Mouse (Mus musculus): ENCODE data around the gene Olfr553.
"Not testable (repeated sequence)": the region's sequence is repeated elsewhere in the genome, so short reads cannot be mapped to it uniquely, and the experiment has no call there.

Gene Olfr553

DNA sequence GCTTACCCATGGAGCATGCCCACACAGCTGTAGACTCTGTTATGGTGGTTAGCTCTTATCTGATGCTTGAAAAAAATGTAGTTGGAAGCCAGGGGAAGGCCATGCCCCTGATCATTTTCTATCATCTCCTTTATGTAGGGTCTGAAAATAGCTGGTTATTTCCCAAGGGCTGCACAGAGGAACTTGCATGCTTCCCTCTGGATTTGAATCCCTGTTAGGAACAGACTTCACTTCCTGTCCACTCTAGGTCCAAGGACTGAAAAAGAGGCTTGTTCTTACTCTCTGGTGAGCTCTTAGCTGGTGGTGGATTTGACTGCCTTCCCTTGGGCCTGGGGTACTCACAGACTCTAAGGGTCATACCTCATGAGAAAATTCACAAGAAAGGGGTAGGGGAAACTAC is at the start of gene Olfr553:
Gene Olfr553 (minus strand): TSS at position 101 of the 400 bp plus-strand sequence.
- POLR2A ChIA-PET, result no interaction called here
- CTCF ChIA-PET, result no interaction called here

DNA sequence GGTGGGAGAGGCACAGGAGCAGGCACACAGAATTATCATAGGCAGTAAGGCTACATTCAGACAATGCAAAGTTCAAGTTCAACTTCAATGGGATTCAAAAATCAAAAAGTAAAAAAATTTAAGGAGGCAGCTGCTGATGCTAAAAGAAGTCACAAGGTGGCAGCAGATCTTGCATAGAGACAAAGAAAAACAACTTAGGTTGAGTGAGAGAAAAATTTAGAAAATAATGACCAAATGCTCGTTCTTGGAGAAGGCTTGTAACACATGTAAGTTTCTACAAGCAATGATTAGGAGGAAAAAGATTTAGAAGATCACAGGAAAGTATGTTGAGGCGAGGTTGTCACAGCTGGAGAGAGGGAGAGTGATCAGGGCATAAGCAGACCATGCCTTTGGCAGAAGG is 47.4 kb upstream of the Olfr553 start:
- CTCF ChIA-PET, result interaction anchor here in 2 of 4 experiments (1.2 to 1.3 kb wide), 4 partner anchors 29 to 254 kb away, joined by 3 to 6 read pairs (median 4); partner anchors contain the start of gene Olfr557 (in 1 of the 2)
- POLR2A ChIA-PET, result interaction anchor here in 1 of 4 experiments (0.9 kb wide), 1 partner anchor 22 kb away, joined by 3 read pairs; the partner anchor contains the start of gene Trim68

DNA sequence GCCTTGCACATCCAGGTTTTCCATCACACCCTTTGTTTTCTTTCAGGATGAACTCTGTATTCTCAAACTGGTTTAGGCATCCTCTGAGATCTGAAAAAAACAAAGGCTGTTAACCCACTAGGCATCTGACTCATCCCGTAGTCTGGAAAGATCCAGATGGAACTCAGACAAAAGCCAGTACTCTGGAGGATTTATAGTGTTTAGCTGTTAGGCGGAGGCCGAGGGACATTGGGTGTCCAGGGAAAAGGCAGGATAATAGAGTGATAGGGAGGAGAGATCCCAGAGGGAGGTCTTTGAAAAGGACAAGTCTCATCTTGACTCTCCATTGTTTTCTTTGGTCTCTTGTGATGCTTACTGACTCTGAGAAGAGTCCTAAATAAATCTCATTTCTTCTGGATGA is 46.6 kb upstream of the Olfr553 start, which contains the start of gene Olfr556:
Gene Olfr556 (plus strand): TSS at position 301 of the 400 bp plus-strand sequence.
- ChIA-PET POLR2A (interaction anchor here in 1 of 4 experiments (0.9 kb wide), 1 partner anchor 23 kb away, joined by 3 read pairs; the partner anchor contains the start of gene Trim68), CTCF (interaction anchor here in 2 of 4 experiments (0.5 to 1.3 kb wide), 5 partner anchors 28 to 255 kb away, joined by 3 to 6 read pairs (median 4); partner anchors contain the start of gene Olfr557 (in 1 of the 2))

DNA sequence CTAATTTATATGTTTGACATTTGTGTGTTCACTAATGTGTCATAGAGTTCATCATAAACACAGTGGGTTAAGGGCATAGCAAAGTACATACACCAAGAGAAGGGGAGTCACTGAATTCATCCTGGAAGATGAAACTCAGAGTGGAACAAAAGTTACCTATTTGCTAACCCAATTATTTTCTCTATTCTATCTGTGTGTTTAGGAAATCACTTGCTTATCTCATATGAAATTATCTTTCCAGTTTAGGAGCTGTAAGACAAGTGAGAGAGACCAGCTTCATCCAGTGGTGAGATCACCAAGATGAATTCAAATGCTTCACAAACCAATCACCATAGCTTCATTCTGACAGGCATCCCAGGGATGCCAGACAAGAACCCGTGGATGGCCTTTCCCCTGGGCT is 40.5 kb upstream of the Olfr553 start, which contains the start of gene Olfr555:
Gene Olfr555 (plus strand): TSS at position 301 of the 400 bp plus-strand sequence.
- POLR2A ChIA-PET, result no interaction called here

DNA sequence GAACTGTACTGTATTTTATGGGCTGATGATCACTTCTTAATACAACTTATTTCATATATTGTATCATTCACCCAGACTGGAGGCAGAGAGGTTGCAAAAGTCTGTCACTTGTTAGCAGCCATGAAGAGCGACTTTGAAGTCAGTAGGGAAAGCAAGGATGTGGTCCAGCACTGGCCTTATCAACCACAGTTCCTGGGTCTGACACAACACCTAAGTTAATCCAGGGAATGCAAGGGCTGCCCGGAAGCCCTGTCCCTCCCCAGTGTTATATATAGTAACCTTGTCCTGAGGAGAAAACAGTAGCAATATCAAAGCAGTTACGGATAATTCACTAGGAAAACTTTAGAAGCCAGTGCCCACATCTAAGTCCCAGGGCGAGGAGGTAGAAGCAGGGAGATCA is 26.9 kb upstream of the Olfr553 start:
- POLR2A ChIA-PET, CTCF ChIA-PET: not testable (repeated sequence)

More for the DNA sequence above, 40.5 kb upstream of the Olfr553 start, which contains the start of gene Olfr555:
- CTCF ChIA-PET, result no interaction called here

DNA sequence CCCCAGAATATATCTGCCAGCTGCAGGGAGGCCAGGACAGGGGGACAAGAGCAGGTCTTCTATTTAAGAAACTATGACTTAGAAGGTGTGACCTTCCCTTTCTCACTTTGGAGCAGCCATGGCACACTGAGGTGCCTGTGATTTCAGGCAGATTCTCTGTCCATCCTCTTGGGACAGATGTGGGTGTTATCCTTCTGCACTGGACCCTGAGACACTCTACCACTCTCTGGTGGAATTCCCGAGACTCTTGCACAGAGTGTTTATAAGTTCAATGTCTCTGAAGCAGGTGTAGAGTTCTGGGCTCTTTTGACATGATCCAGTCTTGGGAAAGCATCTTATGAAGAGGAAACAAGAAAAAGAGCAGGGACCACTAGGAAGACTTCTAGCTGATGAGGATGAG is 20.1 kb upstream of the Olfr553 start, which contains the start of gene Olfr554:
Gene Olfr554 (plus strand): TSS at position 301 of the 400 bp plus-strand sequence.
- ChIA-PET CTCF (interaction anchor here in 1 of 4 experiments (1.2 kb wide), 1 partner anchor 124 kb away, joined by 3 read pairs; no protein-coding TSS in a partner anchor), POLR2A (no interaction called here)

DNA sequence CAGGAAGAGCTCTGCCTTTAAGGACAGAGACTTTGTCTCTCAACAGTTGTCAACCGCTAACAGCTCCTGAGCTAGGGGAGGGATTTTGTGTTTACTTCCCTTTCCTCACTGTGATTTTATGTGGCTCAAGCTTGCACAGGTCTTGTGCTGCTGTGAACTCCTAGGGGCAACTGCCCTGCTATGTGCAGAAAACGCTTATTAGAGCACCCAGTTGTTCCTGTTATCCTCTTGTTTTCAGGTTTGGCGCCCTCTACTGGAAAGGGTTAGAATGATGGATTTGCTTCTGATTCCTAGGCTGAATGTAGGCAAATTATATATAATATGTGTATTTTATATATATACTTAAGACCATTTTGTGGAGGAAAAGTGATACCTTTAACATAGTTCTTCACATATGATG is 18.6 kb upstream of the Olfr553 start:
- POLR2A ChIA-PET, result no interaction called here
- CTCF ChIA-PET, result interaction anchor here in 2 of 4 experiments (1.0 to 1.4 kb wide), 3 partner anchors 29 to 123 kb away, joined by 3 to 5 read pairs (median 4); partner anchors contain the start of gene Olfr556 (in 1 of the 2)

DNA sequence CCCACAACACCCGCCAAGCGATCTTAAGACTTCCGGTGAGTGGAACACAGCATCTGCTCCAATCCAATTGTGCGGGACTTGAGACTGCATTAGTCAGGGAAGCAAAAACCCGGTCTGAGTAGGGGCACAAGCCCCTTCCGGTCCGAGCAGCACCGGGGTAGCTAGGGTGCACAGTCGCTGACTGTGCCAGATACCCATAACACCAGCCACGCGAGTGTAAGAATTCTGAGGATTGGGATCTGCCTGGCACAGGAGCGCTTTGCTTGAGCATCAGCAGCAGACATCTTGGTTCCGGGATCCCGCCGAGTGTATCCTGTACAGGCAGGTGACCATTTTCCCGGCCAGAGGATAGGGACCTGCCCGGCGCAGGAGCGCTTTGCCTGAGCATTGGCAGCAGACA is 2.4 kb upstream of the Olfr553 start:
- ChIA-PET CTCF (interaction anchor here in 1 of 4 experiments (1.4 kb wide), 1 partner anchor 107 kb away, joined by 4 read pairs; no protein-coding TSS in a partner anchor), POLR2A (interaction anchor here in 2 of 4 experiments (0.6 to 0.9 kb wide), 2 partner anchors 107 to 223 kb away, joined by 4 to 11 read pairs; no protein-coding TSS in a partner anchor)

DNA sequence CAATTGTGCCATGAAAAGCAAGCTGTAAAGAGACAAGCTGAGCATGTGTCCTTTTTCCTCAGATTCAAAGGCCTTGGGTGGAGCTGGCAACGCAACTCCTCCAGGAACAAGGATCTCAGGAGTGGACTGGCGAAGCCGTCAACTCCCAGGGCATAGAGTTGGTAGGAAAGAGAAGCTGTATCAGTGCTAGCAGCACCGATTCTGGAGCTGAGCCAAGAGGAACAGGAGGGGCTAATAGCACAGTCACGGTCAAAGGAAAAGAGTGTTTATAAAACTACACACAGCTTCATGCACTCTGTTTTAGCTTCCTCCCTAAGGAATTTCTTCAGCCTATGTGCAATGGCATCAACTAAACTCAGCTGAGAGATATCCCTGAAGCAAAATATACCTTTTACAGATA is 1.6 kb upstream of the Olfr553 start:
- POLR2A ChIA-PET, result interaction anchor here in 1 of 4 experiments (0.9 kb wide), 1 partner anchor 107 kb away, joined by 4 read pairs; no protein-coding TSS in a partner anchor
- CTCF ChIA-PET, result interaction anchor here in 2 of 4 experiments (0.7 to 1.4 kb wide), 2 partner anchors 11 to 107 kb away, joined by 3 to 4 read pairs; no protein-coding TSS in a partner anchor

DNA sequence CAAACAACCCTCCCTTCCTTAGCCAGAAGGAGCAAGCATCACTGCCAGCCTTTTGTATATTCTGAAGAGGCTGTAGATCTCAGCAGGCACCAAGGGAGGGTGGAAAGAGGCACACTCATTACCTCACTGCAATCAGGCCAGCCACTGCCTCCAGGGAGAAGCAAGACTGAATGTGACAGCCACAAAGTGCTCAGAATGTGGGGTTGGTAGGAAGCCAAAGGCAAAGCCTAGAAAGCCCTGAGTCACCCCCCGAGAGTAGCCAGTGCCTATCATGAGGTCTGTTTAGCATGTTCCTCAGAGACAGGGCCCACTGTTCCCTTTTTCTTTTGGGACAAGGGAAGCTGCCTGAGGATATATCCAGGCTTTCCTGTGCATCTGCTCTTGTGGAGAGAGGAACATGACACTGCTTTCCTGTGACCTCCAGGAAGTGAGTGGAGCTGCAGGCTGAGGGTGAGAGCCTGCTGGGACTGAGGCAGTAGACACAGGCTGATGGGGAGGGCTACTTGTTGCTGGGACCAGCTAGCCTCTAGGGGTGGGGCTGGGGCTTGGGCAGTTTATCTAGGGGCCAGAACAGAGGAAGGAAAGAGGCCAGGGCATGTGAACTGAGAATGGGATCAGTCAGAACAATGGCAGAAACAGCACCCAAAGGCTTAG is 20.5 kb downstream of the Olfr553 start, which contains the start of gene Olfr552:
Gene Olfr552 (plus strand): TSS at position 393 of the 654 bp plus-strand sequence.
- POLR2A ChIA-PET, result no interaction called here
- CTCF ChIA-PET, result no interaction called here

DNA sequence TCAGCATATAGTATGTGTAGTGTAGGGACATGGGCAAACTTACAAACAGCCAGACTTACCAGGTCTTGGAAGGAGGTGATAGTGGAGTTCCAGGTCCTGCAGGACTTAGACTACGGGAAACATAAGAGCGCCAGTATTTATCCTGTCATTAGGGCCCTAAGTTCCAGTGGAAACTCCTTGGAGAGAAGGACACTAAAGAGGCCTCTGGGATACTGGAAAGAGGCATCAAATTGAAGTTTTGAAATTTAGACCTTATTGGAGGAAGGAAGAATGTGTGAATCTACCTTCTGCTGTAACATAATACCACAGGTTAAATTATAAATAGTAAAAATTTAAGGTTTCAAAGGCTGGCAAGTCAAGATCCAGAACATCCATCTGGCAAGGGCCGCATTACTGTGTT is 26.2 kb downstream of the Olfr553 start, which contains the start of gene Olfr551:
Gene Olfr551 (minus strand): TSS at position 101 of the 400 bp plus-strand sequence.
- ChIA-PET POLR2A (no interaction called here), CTCF (no interaction called here)

DNA sequence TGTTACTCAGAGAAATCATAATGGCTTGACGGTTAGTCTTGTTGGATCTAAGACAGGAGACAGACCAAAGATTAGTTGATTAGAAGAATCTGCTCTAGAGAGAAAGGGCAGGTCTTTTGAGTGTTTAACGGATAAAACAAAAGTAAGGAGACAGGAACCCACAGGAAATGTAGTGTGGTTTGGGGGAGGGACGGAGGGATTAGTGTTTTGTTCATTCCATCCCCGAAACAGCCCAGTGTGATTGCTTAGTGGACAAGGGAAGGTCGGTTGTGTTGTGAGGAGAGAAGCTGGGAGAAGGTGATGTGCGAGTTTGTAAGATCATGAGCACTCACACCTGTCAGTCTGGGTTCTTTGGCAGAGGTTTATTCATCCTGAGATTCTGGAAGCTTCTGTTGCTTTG is 42.0 kb downstream of the Olfr553 start:
- ChIA-PET POLR2A (interaction anchor here in 1 of 4 experiments (0.6 kb wide), 1 partner anchor 112 kb away, joined by 3 read pairs; no protein-coding TSS in a partner anchor), CTCF (no interaction called here)

DNA sequence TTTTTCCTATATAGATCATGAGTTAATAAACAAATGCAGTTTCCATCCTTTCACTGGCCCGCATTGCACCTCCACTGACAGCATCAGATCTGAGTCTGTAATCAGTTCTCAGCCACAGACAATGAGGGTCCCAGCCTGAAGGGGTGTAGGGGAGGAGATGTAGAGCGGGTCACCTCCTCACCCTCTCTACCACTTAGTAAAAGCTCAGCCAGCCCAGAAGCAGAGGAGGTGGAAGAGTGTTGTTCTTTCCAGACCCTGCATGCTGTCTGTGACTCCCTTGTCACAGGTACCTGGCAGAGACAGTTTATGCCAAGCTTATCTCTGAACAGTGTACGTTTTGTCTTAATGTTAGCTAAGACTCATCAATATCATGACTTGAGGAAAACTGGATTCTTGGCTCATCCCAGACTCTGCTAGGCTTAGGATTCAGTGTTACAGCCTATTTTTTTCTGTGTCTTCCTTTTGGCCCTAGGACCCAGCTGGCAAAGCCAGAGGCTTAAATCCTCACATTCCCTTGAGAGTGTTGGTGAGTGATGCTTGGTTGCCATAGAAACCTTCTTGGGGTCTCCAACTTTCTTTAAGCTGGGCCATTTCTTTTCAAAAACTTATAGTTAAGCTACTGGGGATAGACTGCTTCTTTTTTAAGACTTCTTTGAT is 44.7 kb downstream of the Olfr553 start:
- CTCF ChIA-PET, result interaction anchor here in 1 of 4 experiments (0.6 kb wide), 1 partner anchor 973 kb away, joined by 3 read pairs; no protein-coding TSS in a partner anchor
- POLR2A ChIA-PET, result no interaction called here

DNA sequence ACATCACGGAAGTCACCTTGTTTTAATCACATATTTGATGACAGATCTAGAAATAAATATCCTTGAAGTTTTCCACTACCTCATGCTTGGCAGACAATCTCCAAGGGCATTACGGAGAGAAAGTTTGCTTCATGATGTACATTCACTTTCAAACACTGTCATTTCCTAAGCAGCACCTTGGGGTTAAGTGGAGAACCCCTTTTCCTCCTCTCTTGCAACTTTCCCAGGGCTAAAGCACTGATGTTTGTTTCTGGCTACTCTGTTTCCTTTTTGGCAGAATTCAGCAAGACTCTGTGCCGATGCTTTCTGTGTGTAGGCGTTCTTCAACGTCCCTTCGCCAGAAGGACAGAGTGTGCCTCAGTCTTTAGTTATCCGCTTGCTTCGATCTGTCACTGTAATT is 46.9 kb downstream of the Olfr553 start, which contains the start of gene Olfr550:
Gene Olfr550 (plus strand): TSS at position 301 of the 400 bp plus-strand sequence.
- ChIA-PET CTCF (no interaction called here), POLR2A (no interaction called here)

DNA sequence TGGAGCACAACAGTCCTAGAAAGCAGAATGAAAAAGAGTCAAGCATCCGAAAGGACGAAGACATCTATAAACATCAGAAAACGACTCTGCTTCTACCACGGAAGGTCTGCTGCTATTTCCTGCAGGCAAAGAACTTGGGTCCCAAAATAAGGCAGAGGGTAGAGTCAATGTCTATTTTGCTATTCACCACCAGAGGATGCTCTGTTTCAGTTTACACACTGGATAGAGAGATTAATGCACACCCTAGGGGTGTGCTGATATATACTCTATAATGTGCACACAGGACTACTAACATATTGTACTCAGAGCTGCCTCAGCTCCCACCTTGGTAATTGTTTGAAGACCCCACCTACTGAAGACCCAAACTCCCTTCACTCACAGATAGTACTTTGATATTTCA is 51.8 kb downstream of the Olfr553 start:
- ChIA-PET CTCF (interaction anchor here in 1 of 4 experiments (0.6 kb wide), 1 partner anchor 252 kb away, joined by 3 read pairs; no protein-coding TSS in a partner anchor), POLR2A (no interaction called here)

DNA sequence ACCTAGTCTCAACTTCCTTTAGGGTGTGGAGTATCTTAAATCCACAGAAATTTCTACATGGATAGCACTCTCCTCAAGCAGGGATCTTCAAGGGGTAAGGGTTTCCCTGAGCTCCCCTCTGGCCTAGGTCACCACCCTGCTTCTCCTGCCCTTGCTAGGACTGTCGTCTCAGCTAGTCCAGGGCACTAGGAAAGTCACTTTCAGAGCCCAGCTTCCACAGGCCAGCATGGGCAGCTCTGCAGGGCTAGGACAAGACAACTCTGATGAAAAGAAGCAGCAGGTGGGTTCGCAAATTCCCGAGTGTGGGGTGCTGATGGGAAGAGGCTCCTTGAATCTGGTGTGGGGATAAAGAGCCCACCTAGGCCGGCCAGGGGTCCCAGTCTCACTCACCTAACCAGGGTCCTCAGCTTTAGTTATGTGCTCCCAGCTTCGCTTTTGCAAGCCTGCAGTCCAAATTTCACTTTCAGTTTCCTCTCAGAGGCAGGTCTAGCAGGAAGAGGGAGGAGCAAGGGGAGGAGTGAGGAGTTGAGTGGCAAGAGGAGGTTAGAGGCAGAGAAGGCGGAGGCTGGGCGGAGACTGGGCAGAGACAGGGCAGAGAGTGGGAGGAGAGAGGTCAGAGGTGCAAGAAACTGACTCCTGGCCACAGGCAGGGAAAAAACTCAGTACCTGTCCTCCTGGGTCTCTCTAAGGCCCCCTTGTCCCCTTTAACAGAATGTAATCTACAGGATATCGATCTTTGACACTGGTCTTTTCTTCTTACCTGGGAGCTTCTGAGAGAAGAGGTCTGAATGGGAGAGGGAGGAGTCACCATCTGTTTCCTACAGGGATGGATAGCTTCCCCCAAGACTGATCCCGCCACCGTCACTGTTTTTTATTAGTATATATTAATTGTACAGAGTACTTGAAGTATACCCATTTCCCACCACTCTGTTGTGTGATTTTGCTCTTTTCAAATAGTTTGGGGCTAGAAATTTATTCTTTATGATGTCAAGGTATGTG is 52.7 kb downstream of the Olfr553 start, which contains the start of gene Trim21:
Gene Trim21 (minus strand): TSS at position 488 of the 999 bp plus-strand sequence.
- CTCF ChIA-PET, result interaction anchor here in 1 of 4 experiments (0.6 kb wide), 1 partner anchor 343 kb away, joined by 6 read pairs; no protein-coding TSS in a partner anchor

More for the DNA sequence above, 52.7 kb downstream of the Olfr553 start, which contains the start of gene Trim21:
- POLR2A ChIA-PET, result interaction anchor here in 1 of 4 experiments (1.2 kb wide), 1 partner anchor 52 kb away, joined by 4 read pairs; no protein-coding TSS in a partner anchor

Data from embryonic stem cell, embryonic (primary cell).